Mouse (Mus musculus) megakaryocyte, embryonic 14.5 days (primary cell): ENCODE data around the gene Hcn4.

Experiments
- FLI1 ChIP-seq: IDR thresholded peaks from 2 replicates; pipeline ENCODE4 v1.6.1; 2012; ENCODE audit warnings: low read length, inconsistent platforms, mixed read lengths
- GATA1 ChIP-seq: IDR thresholded peaks from 3 replicates; pipeline ENCODE4 v1.6.1; 2012; ENCODE audit warnings: mixed read lengths, low read length, inconsistent platforms, borderline replicate concordance

DNA sequence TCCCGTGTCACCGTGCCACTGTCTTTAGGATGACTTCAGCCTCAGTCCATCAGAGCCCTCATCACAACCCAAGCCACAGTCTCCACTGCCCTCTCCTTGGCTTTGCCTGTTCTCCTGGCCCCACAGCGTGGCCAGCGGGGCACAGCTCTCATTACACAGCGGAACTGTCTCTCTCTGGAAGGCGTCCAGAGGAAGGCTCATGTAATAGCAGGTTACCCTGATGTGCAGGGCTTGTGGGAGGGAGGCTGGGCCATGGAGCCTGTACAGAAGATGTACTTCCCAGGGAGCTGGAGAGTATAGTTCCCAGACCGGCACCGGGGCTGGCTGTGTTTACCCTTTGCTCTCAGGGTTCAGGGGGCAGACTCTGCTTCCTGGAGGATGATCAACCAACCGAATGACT lies 6.8 kb upstream of the Hcn4 start:
- no peak for TF ChIP-seq GATA1
- no peak for TF ChIP-seq FLI1
